Mouse (Mus musculus) E14TG2a.4 (cell line): ENCODE results near the gene Atp6v1fnb.

Experiments
- CTCF ChIP-seq: conservative IDR thresholded peaks from 2 replicates; pipeline ENCODE4 v1.5.1; 2014; ENCODE audit warnings: low read length
- NANOG ChIP-seq: IDR thresholded peaks from 2 replicates; pipeline ENCODE4 v1.6.1; 2014; ENCODE audit warnings: borderline replicate concordance, low read length, mixed read lengths

GRCm38 (mm10) chr6:29468851-29469250 lies 2.4 kb upstream of the Atp6v1fnb start:
- TF ChIP-seq CTCF (no peak), NANOG (no peak)
